Mouse (Mus musculus) ES-E14 (cell line): Measurements from ENCODE around the gene Mum1.

Experiments used
- CHD2 ChIP-seq: IDR thresholded peaks from 2 replicates; pipeline ENCODE4 v1.6.1; 2014; ENCODE audit warnings: mild to moderate bottlenecking, low read depth, low read length, inconsistent platforms
- HCFC1 ChIP-seq: IDR thresholded peaks from 2 replicates; pipeline ENCODE4 v1.6.1; 2012; ENCODE audit warnings: low read length, inconsistent platforms, borderline replicate concordance; ENCODE audit not compliant: insufficient read depth
- ZC3H11A ChIP-seq: IDR thresholded peaks from 2 replicates; pipeline ENCODE4 v1.6.1; 2012; ENCODE audit warnings: low read depth, mild to moderate bottlenecking, inconsistent platforms, low read length, borderline replicate concordance
- ZNF384 ChIP-seq: IDR thresholded peaks from 2 replicates; pipeline ENCODE4 v1.6.1; 2012; ENCODE audit warnings: low read depth, low read length, inconsistent platforms

DNA sequence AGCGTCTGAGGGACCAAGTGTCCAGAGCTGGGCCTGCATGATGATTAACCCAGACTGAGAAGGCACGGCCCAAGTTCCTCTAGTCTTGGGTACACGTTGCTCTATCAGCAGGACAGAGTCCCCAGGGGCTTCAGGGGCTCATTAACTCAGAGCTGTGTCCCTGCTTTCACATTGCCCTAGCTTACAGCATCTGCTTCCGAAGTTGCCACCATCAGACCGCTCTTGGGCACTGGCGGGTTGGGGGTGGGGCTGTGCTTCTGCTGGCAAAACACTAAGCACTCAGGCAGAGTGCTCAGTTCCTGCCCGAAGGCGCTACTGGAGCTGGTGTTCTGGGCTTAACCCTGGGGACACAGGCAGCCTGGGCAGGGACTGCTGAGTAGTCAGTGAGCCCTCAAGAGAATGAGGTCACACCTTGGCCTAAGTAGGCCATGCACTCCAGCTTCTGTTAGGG lies 55.7 kb downstream of the Mum1 start:
- TF ChIP-seq HCFC1 (no peak), ZC3H11A (no peak), CHD2 (no peak), ZNF384 (no peak)
